Mouse (Mus musculus) fibroblast of lung, adult 2 months (primary cell): ENCODE measurements at regions not wholly inside any gene's neighbourhood (a gene's known extent, or its start where the extent isn't known, plus 50 kb on each side); places are given as distances from the start of the nearest gene placed in this dataset.
"Not testable (repeated sequence)": the region's sequence is repeated elsewhere in the genome, so short reads cannot be mapped to it uniquely, and the experiment has no call there.

Source experiments
- DNase-seq: peaks from one replicate; pipeline ENCODE4 v3.0.0-alpha.2; 2011; ENCODE audit warnings: low read depth

DNA sequence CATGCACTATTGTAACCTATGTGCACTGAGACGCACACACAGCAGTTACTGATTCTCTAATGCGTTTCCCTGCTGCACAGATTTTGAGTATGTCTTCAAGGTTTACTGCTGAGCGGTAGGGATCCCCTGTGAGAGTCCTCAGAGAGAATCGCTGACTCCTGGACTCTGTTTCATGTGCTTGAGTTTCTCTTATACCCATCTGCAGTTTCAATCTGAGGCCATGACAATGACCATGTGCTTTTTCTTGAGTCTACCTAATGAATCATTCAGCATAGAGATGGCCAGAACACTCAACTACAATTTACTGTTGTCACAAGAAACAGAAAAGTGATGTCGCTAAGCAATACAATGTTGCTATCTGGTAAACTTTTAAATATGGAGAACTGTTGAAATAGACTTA, 110.8 kb upstream of the Gm5148 start:
- no peak for DNase-seq

DNA sequence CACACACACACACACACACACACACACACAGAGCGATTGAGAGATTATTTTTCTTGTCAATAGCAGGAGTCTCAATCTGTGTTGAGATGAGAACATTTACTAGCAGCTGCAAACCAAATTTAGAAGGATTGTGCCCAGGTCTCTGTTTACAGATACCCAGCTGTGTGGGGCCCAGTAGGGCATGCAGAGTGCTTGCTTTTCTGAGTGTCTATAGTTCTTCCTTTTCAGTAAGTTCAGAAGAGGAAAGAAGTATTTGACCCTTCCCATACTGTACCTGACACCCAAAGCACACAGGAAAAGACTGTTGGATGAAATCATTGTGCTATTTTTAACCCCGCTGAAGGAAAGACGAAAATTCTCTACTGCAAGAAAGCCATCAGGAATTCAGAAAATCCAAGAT, 110.3 kb upstream of the Gm5148 start:
- no peak for DNase-seq

DNA sequence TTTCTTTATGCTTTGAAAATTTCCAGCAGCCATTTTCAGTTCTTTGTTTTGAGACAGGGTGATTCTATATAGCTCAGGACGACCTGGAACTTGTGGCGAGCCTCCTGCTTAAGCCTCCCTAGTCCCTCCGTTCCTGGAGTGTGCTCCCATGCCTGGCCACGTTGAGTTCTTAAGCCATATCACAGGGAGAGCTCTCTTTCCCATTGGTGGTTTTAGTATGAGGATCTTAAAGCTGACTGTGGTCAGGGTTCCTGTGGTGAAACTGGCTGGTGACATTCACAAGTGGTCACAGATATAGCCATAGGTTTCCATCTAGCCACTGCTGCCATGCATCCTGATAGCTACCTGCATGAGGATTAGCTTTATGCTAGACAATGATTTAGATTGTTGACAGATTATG, 109.1 kb upstream of the Gm5148 start:
- DNase-seq = no peak

DNA sequence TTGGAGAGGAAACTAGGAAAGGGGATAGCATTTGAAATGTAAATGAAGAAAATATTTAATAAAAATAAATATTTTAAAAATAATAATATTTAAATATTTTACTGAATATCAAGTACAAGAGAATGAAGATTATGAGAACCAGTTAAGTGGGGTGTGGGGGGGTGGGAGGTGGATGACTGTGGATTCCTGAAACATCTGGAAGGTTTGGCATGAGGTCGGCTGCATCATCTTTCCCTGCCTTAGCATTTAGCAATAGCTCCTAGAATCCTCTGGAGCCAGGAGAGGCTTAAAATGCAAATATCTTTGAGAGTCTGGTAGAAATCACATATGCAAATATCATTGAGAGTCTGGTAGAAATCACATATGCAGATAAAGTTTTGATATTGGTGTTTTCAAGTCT, 103.3 kb upstream of the Gm5148 start:
- no peak for DNase-seq

DNA sequence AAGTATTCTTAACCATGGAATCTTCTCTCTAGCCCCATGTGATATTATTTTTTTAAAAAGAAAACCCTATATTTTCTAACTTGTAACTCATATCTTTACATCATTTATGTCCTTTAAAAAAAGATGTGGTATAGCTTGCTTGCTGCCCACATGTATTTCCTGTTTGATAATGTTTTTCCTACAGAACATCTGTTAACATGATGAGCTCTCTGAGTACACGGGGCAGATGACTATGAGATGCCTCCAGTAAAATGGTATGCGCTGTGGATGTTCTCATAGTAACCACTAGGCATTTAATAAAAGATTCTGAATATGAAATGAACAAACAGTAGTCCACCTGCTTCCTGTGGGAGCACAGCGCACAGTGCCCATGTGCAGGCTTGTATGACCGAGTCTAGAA, 101.3 kb upstream of the Gm5148 start:
- no peak for DNase-seq

DNA sequence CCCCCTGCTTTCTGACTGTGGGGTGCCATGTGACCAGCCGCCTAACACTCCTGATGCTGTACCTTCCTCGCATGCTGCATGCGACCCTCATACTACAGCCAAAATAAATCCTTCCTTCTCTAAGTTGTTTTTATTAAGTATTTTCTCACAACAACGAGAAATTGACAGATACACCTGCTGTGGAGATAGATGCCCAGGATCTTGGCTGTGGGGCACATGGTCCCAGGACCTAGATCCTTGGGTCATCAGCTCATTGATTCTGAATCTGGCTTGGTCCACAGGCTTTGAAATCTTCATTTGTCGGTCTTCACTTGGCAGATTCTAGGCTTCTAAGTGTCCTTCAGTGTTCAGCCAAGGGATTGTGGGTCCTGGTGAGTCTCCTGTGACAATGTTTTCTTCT, 100.4 kb upstream of the Gm5148 start:
- no peak for DNase-seq

DNA sequence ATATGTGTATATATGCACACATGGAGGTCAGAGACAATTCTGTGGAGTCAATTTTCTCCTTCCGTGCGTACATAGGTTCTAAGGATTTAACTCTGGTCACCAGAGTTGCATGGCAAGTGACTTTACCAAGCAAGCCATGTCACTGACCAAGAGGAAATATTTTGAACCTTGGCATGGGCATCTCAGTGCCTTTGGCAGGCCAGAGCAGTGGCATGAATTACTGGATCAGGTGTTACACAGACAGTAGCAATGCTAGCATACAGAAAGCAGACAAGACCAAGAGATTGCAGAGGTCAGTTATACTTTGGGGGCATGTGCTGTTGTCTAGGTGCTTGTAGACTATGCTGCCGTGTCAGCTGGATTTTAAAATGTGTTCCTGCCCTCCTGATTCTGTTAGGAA, 95.2 kb upstream of the Gm5148 start:
- no peak for DNase-seq

DNA sequence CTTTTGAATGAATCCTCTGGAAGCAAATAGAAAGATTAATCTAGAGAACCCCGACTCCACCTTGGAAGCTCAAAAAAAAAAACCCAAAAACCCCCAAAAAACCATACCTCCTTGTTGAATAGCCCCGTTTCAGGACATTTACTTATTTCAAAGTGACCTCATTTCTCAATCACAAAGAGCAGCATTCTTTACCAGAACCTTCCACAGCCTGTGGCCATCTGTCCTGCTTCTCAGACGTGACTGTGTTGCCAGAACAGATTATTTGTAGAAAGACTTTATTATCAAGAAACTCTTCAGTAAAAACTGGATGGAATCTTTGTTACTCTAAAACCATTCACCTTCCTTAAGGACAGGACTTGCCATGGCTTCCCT, 93.1 kb upstream of the Gm5148 start:
- no peak for DNase-seq

DNA sequence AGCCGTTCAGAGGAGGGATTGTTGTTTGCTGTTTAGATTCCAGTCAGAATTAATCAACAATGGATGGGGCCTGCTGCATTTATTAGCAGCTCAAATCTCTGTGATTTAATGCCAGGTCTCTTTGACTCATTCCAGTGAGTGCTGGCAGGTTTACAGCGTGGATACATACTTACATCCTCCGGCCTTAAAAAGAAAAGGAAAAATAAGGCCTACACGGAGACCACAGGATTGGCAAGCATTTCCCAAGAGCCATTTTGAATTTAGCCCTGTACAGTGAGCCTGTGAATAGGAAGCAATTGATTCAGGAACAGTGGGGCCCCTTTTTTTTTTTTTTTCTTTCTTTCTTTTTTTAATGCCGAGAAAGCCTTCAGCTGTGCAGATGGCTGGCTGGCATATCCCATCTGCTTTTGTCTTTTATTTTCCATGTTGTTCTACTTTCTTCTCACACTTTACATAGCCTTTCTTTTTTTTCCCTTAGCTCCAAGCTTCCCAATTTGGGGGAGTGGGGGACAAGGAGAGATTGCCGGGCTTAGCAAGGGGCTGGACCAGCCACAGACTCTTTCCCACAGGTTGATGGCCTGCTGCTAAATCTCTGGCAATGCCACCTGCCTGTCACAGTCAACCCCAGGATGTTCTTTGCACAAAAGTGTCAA, 92.6 kb upstream of the Gm5148 start:
- peak; percentile 78 for DNase-seq

DNA sequence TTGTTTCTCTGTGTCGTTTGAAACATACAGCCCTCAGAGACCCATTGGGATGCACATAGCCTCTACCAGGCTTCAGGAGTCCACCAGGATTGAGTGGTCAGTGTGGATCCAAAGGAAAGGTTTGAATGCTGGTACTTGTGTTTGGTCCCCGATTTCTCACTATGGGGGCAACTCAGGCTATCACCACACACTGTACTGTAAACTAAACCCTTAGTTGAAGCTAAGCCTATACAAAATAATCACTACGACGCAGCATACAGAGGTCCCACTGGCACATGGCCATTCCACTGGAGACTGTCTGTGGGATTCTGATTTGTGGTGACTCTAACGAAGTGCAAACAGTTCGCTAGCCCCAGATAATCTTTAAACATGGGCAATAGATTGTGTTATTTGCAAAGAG, 91.5 kb upstream of the Gm5148 start:
- no peak for DNase-seq

DNA sequence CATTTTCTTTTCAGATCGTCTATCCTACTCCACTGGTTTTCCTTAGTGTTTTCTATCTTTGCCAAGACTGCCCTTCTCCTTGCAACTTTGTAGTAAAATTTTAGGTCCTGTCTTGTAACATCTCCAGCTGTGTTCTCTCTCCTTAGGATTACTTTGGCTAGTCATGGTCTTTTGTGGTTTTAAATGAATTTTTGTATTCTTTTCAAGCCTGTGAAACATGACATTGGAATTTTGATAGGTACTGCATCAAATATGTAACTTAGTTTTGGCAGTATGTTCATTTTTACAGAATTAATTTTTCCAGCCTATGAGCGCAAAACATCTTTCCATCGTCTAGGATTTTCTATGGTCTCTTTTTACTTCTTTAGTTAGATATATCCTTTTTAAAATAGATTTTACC, 88.6 kb upstream of the Gm5148 start:
- DNase-seq = no peak

DNA sequence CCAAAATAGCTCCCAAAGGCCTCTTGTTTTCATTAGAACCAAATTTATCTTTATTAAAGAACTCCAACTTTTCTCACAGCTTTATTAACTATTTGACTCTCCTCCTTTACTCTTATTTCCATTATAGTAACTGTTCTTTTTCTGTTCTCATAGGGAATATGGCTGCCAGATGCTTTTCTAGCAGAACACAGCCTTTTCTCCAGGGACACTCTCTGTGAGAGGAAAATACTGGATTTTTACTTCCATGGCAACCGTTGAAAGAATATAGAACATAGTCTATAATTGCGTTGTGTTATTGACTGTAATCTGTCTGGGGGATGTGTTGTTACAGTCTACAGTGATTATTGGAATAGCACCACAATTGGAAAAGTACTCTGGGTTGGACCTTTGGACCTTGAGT, 87.1 kb upstream of the Gm5148 start:
- DNase-seq = no peak

DNA sequence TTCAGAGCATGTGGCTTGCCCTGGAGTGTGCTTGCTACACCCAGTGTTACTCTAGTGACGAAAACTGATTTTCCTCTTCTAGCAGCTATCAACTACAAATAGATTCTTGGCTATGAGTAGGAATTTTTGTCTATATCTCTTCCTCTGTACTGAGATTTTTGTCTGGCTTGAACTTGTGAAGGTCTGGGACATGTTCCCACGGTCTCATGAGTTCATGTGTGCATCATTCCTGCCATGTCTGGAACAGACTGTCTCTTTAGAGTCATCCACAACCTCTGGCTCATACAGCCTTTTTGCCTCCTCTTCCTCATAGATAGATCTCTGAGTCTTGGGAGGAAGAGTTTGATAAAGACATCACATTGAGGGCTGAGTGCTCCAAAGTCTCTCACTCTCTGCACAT, 86.5 kb upstream of the Gm5148 start:
- DNase-seq = no peak

DNA sequence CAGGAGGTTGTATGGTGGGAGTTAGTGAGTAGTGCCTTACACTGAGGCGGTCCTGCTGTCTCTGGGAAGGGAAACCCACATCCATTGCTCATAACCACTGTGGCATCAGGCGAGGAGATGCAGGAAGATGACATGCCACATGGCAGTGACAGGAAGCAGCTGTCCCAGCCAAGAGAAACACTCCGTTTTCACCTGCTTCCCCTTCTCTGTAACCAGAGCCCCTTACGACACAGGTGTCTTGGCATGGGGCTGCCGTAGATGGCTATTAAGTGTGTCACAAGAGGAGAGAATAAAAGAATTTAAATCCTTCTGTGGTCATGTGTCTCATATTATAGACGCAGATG, 81.5 kb upstream of the Gm5148 start:
- DNase-seq = no peak

DNA sequence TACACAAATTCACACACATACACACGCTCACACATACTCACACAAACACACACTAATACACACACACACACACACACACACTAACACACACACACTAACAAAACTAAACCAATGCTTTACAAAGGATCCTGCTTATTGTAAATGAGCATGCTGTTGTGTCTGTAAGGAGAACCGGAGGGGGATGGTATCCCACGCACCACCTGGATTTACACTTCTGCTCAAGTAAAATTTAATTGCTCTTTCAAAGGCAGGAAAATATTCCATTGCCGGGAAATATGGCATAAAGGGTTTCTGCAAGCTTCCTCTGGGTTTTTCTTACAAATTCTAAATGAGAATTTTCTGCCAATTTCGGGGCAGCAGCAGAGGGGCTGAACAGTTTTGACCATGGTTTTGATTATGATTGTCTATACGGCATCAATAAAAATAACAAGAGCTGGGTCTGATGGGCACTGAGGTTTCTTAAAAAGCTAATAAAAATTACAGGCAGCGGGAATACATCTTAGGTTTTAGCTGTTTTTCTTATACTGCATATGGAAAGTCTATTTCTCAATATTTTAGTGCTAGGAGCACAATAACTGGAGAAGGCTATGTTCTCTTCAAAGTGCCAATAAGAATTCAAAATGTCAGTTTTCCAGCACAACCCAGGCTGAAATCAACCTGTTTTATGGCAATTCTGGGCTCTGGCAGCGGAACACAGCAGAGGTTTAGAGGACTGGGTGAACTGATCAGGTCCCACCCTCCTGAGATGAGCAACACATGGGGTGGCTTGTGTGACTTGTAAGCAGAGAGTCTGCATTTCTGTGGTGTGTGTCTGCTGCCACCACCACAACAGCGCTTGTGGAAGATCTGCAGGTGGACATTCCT, 80.9 kb upstream of the Gm5148 start:
- DNase-seq = no peak

DNA sequence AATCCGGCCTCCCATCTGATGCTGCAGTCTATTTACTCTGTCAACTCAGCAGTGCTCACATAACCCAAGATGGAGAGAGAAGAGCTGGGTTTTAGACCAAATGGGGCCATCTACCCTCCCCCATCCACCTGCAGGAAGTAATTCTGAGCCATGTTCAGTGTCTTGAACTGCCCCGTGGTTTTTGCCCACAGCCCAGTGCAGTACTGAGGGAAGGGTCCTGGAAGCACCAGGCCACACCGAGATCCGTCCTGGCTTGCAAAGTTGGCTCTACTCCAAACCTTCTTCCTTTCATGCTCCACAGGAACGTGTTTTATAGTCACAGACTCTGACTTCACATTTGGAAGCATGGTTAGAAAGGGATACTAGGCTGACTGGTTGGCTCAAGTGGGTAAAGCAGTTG, 80.0 kb upstream of the Gm5148 start:
- no peak for DNase-seq

DNA sequence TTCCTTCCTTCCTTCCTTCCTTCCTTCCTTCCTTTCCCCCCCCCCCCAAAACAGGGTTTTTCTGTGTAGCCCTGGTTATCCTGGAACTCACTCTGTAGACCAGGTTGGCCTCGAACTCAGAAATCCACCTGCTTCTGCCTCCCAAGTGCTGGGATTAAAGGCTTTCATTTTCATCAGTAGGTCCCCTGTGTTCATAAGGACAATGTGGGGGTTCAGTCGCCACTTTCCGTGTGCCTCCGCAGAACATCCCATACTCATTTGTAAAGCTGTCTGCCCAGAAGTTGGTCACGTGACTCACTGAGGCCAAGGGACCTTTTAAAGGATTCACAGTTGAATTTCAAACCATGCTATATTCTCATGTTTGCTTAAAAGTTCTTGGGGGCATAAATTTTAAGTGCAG, 79.5 kb upstream of the Gm5148 start:
- DNase-seq = not testable (repeated sequence)

DNA sequence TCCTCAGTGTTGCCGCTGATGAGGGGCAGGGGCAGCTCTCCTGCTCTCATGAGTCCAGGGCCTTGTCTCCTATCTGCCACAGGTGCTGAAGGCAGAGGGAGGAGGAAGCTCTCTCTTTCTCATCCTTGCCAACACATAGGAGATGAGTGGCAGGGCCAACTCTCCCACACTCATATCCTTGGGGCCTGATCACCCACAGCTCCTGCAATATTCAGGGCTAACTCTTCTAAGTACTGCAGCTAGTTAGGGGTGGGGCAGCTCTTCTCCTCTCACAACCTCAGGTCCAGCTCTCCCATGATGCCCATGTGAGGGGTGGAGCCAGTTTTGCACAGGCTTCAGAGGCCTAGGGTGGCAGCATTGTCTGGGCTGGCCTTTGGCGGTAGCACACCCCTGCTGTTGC, 77.3 kb upstream of the Gm5148 start:
- no peak for DNase-seq

DNA sequence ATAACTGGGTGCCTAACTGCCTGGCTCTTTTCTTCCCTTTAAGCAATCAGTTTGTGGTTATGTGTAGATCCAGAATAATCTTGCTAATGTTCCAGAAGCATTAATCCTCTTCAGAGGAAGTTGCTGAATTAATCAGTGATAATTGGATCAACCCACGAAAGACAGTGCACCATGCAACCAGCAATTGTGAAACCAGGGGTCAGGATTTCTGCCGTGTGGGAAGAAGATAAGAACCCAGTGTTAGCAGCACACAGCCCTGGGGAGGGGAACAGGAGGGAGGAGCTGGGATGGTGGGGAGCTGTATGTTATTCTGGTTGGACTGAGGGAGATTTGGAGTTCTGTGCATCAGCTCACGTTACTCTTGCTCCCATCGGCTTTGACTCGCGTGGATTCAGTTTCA, 75.5 kb upstream of the Gm5148 start:
- DNase-seq = no peak

DNA sequence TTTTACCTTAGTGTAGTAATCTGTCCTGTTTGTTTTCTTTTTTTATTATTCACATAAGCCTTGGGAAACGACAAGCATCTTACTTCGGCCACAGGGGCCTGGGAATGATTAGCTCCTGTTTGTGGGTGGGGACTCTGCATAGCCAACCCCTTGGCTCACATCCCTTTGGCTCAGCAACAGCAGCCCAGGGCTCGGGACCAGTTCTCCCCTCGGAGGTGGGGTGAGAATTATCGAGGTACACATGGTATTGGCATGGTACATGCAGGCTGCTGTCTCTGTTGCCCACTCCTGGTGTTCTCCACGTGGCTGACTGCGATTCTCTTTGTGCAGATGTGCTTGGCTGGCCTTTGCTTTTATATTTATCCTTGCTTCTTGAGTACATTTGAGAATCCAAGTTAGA, 65.4 kb upstream of the Gm5148 start:
- no peak for DNase-seq

DNA sequence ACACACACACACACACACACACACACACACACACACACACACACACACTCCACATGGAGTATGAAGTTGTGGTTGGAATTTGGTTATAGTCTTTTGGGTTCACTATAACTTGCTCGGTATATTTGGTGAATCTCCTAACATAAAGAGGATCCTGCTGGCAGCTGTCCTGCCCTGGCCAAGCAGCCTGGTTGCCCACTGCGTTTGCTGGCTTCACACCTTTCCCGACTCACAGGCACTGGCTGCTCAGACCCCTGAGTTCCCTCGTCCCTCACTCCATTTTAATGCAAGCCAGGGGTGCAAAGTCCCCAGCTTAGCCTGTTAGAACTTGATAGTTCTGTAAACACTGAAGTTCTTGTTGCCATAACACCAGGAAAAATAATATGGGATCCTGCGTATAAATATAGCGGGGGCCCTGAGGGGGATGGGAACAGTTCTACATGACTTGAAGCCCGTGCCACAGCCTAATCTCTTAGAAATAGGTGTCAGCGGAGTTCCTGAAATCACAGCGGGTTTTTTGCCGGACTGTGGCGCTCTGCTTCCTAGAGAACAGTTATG, 64.9 kb upstream of the Gm5148 start:
- no peak for DNase-seq

DNA sequence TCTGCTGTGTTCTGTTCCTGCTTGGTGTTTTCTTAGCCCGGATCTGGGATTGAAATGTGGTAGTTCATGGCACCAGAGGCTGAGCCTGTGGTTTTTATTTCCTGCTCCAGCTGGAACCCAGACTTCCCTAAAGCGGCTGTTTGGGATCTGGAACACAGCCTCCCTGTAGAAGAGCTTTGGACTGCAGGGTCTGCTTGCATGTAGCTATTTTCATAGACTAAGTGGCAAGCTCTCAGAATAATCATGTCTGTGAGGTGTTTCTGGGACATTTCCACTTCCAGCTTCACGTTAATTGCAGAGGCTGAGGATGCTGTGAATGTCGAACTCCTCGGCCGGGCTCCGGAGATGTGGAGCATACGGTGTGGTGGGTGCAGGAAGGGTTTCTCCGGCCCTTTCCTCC, 64.1 kb upstream of the Gm5148 start:
- DNase-seq = no peak

DNA sequence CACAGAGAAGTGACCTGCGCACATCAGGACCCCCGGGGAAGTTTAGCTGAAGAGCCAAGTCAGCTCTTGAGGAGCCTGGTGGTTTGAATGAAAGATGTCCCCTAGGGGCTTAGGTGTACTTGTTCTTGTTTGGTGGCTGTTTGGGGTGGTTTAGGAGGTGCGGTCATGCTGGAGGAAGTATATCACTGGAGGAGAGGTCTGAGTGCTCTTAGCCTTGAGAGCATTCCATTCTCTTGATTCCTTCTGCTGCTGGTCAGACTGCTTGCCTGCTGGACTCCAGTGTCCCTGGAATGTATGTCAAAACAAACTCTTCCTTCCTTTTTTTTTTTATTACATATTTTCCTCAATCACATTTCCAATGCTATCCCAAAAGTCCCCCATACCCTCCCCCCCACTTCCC, 62.5 kb upstream of the Gm5148 start:
- DNase-seq = no peak

DNA sequence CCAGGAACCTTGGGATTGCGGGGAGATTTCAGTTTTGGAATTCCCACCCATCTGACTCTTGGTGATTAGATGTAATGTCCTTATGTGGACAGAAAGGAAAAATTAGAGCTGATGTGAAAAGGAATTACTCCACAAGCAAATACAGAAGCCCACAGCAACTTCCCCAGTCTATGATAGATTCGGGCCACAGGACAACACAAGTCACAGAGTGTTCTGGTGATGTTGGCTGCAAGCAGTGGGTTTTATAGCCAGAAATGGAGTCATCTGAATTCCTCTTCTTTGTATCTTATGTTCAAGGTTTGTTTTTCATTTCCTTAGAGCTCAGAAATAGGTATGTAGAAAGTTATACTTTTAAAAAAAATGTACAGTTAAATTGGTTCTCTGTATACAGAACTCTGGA, 56.8 kb upstream of the Gm5148 start:
- no peak for DNase-seq
